Comparison of ENCODE assay signal across 9 mouse cellular contexts in genomic region chr7:117382006-117382405, GRCm38 (mm10). TPM values are rescaled to one million over a fixed set of nuclear protein-coding genes. Genes with fewer than 3 reads are reported as not detected.
A peak's percentile ranks its signal among the peaks of the same experiment; 100 is the strongest.
DNase-seq lines count a peak whose midpoint lies in the region; ATAC-seq and TF ChIP-seq lines count a peak whose summit lies in the region.
"Had no signal": no experiment of that assay in that cellular context is flagged by ENCODE, and none has a peak within 500 bp of the region (broad histone marks: within the 10 kb centered on the region; RNA-seq: fewer than 3 reads in every experiment).

No protein-coding gene starts in this region.

- H3K4me3 ChIP-seq in heart, embryonic 10.5 days, result peak overlapping the region; percentile 91
- peak overlapping the region; percentile 76 to 96; a peak in 3 of 4 replicates for H3K4me3 ChIP-seq in ES-E14 (ENCODE audit: insufficient read depth in 1 of 2, low read depth in 1 of 2, low read length in 2 of 2, poor library complexity in 1 of 2, severe bottlenecking in 1 of 2)
- H3K4me3 ChIP-seq in heart, embryonic 16.5 days (ENCODE audit: low read length), result peak overlapping the region; percentile 88
- peak overlapping the region; percentile 35 for H3K4me3 ChIP-seq in macrophage (ENCODE audit: inconsistent target)
- H3K4me3 ChIP-seq: myocyte had no signal

- no peaks in the 10 kb centered on the region for H3K36me3 ChIP-seq in heart, embryonic 10.5 days
- no peaks in the 10 kb centered on the region for H3K36me3 ChIP-seq in ES-E14 (ENCODE audit: control insufficient read depth, insufficient read depth, low read length, poor library complexity, severe bottlenecking)
- no peaks in the 10 kb centered on the region for H3K36me3 ChIP-seq in heart, embryonic 16.5 days (ENCODE audit: control insufficient read depth, insufficient read depth)
- no peaks in the 10 kb centered on the region for H3K36me3 ChIP-seq in macrophage (ENCODE audit: inconsistent target)

- peak overlapping the region; percentile 94 for H3K4me2 ChIP-seq in heart, embryonic 16.5 days (ENCODE audit: low read depth, low read length)

- peaks cover 36% of the 10 kb centered on the region for H3K4me1 ChIP-seq in heart, embryonic 10.5 days
- H3K4me1 ChIP-seq in ES-E14 (ENCODE audit: control insufficient read depth in 2 of 2, insufficient read depth in 2 of 2, low read length in 2 of 2, poor library complexity in 1 of 2), result no peaks in the 10 kb centered on the region; a peak in 1 of 4 replicates
- peaks cover 16% of the 10 kb centered on the region for H3K4me1 ChIP-seq in heart, embryonic 16.5 days (ENCODE audit: control insufficient read depth, insufficient read depth, low read length)

- in situ Hi-C loops in ES-E14 (cut with MboI; ENCODE audit: low sequenced_read_pairs in 2 of 2, unreplicated experiment in 2 of 2), result no loop called here

- WGBS in heart, embryonic 10.5 days, result 24% methylated on average over 2 of the region's 2 CpGs
- WGBS in heart, embryonic 16.5 days, result 41% methylated on average over 2 of the region's 2 CpGs
- WGBS in macrophage (ENCODE audit: missing documents), result 12% methylated on average over 2 of the region's 2 CpGs

- peak overlapping the region; percentile 92; the same call in 1 of the 2 replicates for H3K27ac ChIP-seq in heart, embryonic 10.5 days
- no peak overlapping the region for H3K27ac ChIP-seq in ES-E14 (ENCODE audit: insufficient read depth, low read depth, low read length, poor library complexity, severe bottlenecking)
- no peak overlapping the region for H3K27ac ChIP-seq in heart, embryonic 16.5 days (ENCODE audit: low read length)
- no peak overlapping the region for H3K27ac ChIP-seq in macrophage

- H3K9me3 ChIP-seq in heart, embryonic 10.5 days, result no peaks in the 10 kb centered on the region
- H3K9me3 ChIP-seq in ES-E14 (ENCODE audit: control insufficient read depth, insufficient read depth, low read depth, low read length), result no peaks in the 10 kb centered on the region
- H3K9me3 ChIP-seq in heart, embryonic 16.5 days (replicated peaks; ENCODE audit: control insufficient read depth, low read length), result no peaks in the 10 kb centered on the region

- H3K27me3 ChIP-seq in heart, embryonic 10.5 days (ENCODE audit: insufficient read depth, poor library complexity, severe bottlenecking), result no peaks in the 10 kb centered on the region
- H3K27me3 ChIP-seq in heart, embryonic 16.5 days (ENCODE audit: control insufficient read depth, insufficient read depth, low read length), result no peaks in the 10 kb centered on the region

- intact Hi-C loops in heart, postnatal 25 days (cut with DNase I), result loop anchor here (5.0 to 10.0 kb wide), 5 partner anchors 80 to 723 kb away; no protein-coding TSS in a partner anchor

- no peak overlapping the region for H3K9ac ChIP-seq in ES-E14 (ENCODE audit: insufficient read depth, low read depth, low read length, poor library complexity, severe bottlenecking)
- peak overlapping the region; percentile 85 for H3K9ac ChIP-seq in heart, embryonic 16.5 days (ENCODE audit: low read length)

- H3K79me2 ChIP-seq in macrophage (ENCODE audit: inconsistent target), result peaks cover 46% of the 10 kb centered on the region; the same call in 1 of the 2 replicates

- no peak for ATAC-seq in heart, embryonic 16.5 days (replicated peaks; ENCODE audit: extremely low read depth, insufficient read depth, low FRiP score)

- no peak for DNase-seq in heart, embryonic 10.5 days (ENCODE audit: low spot score)
- DNase-seq in heart, postnatal 25 days (ENCODE audit: low spot score), result no peak
- no peak for DNase-seq in ES-E14 (ENCODE audit: low read depth, low spot score)
- no peak for DNase-seq in adrenal gland, adult 18-20 months (ENCODE audit: low spot score in 2 of 2)
- no peak for DNase-seq in adrenal gland, adult (ENCODE audit: inconsistent age in 2 of 2, low spot score in 1 of 2)
- no peak for DNase-seq in right cerebral cortex, postnatal 4 days

TF ChIP-seq in ES-E14, 5 proteins besides CTCF, POLR2A, EP300 and RAD21:
- no peak for TF ChIP-seq ZNF384 (IDR thresholded peaks at IDR 0.05; ENCODE audit: low read depth, low read length)
- no peak for TF ChIP-seq HCFC1 (IDR thresholded peaks at IDR 0.05; ENCODE audit: borderline replicate concordance, insufficient read depth, low read length)
- TF ChIP-seq CHD2 (IDR thresholded peaks at IDR 0.05; ENCODE audit: low read depth, low read length), result no peak
- TF ChIP-seq MAFK (IDR thresholded peaks at IDR 0.05; ENCODE audit: insufficient read depth, low read depth, low read length), result no peak
- no peak for TF ChIP-seq ZC3H11A (IDR thresholded peaks at IDR 0.05; ENCODE audit: borderline replicate concordance, low read depth, low read length)

RNA-seq across cellular contexts. Expression of gene Xylt1, which starts 1.2 kb away (rescaled TPM):
- polyA plus RNA-seq in heart, embryonic 10.5 days (2016; fragmentation: Nextera tagmentation; extraction: Ambion mirVana), result 1.2 and 1.8 TPM in 2 replicates
- 1 to 10 TPM; 2.8 to 3.2 TPM for total RNA-seq in heart, postnatal 25 days (2021)
- 3.6 and 5.5 TPM in 2 replicates for total RNA-seq in ES-E14 (2012; rRNA removed)
- polyA plus RNA-seq in heart, embryonic 16.5 days (2015; fragmentation: Nextera tagmentation; extraction: Ambion mirVana), result 0.89 and 1.1 TPM in 2 replicates
- 10 to 100 TPM in 12 of 26 experiments, 1 to 10 TPM in 14; 1.8 to 48.9 (median 7.7) TPM for total RNA-seq in macrophage (2018; cell fraction: chromatin; rRNA removed)
- 10 to 100 TPM in 12 of 26 experiments, 1 to 10 TPM in 13, under 1 TPM in 1; 0.91 to 15.3 (median 5.2) TPM for total RNA-seq in macrophage (2018; cell fraction: cytosol; rRNA removed)
- 10 to 100 TPM in 12 of 26 experiments, 1 to 10 TPM in 14; 2.7 to 37.4 (median 6.5) TPM for total RNA-seq in macrophage (2018; cell fraction: nucleus; rRNA removed)
- polyA plus RNA-seq in macrophage (2018), result 3.5 to 7.9 TPM (median 5.9 TPM) in 3 replicates
- total RNA-seq in adrenal gland, adult 18-20 months (2021), result 1 to 10 TPM; 6.0 to 6.2 TPM
- polyA plus RNA-seq: myocyte had no signal

Comparison
In these comparisons a context has a peak if more than half of its experiments do, and no peak if none do; other contexts are left out.
1. H3K4me3 ChIP-seq: peak in every context shown above with its lines; median percentile 91 in heart, embryonic 10.5 days; 88 in heart, embryonic 16.5 days; 86 in ES-E14; 35 in macrophage.